Mouse (Mus musculus) left cerebral cortex, adult 2 months (tissue): Measurements from ENCODE around the gene Pacs1. TPM values are rescaled to one million over a fixed set of nuclear protein-coding genes. Genes with fewer than 3 reads are reported as not detected.
A peak's percentile ranks its signal among the peaks of the same experiment; 100 is the strongest.

Experiments
- DNase-seq, 2 experiments: peaks; one replicate each; pipeline ENCODE4 v3.0.0; 2021 to 2022; ENCODE audit warnings: low spot score in 2 of 2, mixed read lengths in 1 of 2; ENCODE audit errors: extremely low spot score in 1 of 2
- H3K27ac ChIP-seq: fragments of 200-600 bp; 2 replicates; pipeline ENCODE4 v1.8.1; 2022
- H3K4me3 ChIP-seq: fragments of 200-600 bp; 2 replicates; pipeline ENCODE4 v1.8.1; 2022
- CTCF ChIP-seq: fragments of 200-600 bp; IDR thresholded peaks from 2 replicates; pipeline ENCODE4 v1.8.1; 2022; ENCODE audit warnings: antibody characterized with exemption, mild to moderate bottlenecking, moderate library complexity
- intact Hi-C: fragments of 180-260 bp; cut with DNase I; formaldehyde crosslinking; loops from one replicate; pipeline ENCODE4 v1.15.1; 2025
- long read RNA-seq, 2 experiments: library from polyadenylated mRNA; stranded (forward); transcript quantifications; one replicate each; pipeline ENCODE4 v2.0.0; 2021; ENCODE audit warnings: borderline mapping rate in 2 of 2
- total RNA-seq, 2 experiments: library from RNA; stranded (reverse); gene quantifications; 2 replicates each; pipeline ENCODE4 v1.2.3; 2021

Gene Pacs1
- total RNA-seq = 10 to 100 TPM; 57.5 to 61.2 TPM
- long read RNA-seq, experiment 1, full-length matches to known transcripts = 113 of 135 reads
- long read RNA-seq, experiment 1, partial matches to known transcripts = 10 of 135 reads
- long read RNA-seq, experiment 1, other reads (novel, unspliced or antisense) = 12 of 135 reads
- long read RNA-seq, experiment 2, full-length matches to known transcripts = 99 of 126 reads
- long read RNA-seq, experiment 2, partial matches to known transcripts = 15 of 126 reads
- long read RNA-seq, experiment 2, other reads (novel, unspliced or antisense) = 12 of 126 reads

DNA sequence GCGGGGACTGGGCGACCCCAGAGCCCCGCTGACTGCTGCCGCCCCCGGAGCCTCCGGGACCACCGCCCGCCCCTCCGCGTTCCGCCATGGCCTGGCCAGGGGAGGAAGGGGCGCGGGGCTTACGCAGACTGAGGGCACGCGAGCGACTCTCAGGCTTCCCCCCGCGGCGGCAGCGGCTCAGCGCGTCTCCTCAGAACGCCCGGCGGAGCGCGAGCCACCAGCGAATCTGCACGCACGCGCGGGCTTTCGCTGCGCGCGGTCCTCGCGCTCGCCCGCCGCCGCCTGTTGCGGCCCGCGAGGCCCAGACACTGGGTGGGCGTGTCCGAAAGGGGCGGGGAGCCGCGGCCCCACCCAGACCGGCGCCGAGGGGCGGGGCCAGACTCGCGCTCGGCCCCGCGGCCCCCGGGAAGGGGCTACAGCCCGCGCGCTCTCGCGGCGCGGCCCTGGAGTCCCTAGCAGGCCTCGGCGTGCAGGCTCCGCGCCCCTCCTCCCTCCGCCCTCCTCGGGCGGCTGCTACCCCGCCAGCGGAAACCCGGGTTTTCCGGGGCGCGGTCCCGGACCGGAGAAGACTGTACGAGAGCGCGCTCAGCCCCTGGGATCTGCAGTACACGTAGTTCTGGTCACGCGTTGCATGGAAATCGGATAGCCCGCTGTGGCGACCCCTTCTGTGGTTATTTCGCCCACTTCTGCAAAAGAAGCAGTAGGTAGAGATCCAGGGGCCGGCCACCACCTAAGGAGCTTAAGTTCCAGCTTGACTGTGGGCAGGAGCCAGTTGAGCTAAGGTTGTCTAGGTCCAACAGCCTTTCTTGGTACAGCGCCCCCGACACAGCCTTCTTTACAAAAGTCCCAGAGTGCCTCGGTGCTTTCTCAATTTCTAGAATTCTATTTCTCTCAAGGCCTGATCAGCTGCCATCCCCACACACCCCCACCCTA lies at the start of gene Pacs1:
Gene Pacs1, minus strand, starts transcription at position 319 of the 933 bp plus-strand sequence.
- H3K4me3 ChIP-seq = peak within 1 kb of the TSS; percentile 83
- TF ChIP-seq CTCF = no peak
- intact Hi-C loops = loop anchor here (1.0 to 10.0 kb wide), 3 partner anchors 22 to 108 kb away; partner anchors contain the start of gene Sf3b2
- peak within 1 kb of the TSS; percentile 92 for H3K27ac ChIP-seq
- peak; percentile 85 to 89 for DNase-seq

GRCm38 (mm10) chr19:5313189-5313588 lies 40.3 kb upstream of the Pacs1 start:
- intact Hi-C loops = no loop called here
- TF ChIP-seq CTCF = no peak
- no peak for DNase-seq
- Histone ChIP-seq H3K4me3 (no peak overlapping the region), H3K27ac (no peak overlapping the region)

DNA sequence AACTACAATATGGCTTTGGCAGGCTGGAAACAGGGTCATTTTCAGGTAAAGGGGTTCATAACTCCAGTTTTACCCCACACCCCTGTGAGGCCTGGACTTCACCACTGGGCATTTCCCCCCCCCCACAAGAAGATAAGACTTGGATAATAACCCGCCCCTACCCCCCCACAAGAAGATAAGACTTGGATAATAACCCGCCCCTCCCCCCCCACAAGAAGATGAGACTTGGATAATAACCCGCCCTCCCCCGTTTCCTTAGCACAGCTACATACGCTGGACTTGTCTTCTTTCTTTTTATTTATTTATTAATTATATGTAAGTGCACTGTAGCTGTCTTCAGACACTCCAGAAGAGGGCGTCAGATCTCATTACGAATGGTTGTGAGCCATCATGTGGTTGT lies 36.1 kb upstream of the Pacs1 start:
- Histone ChIP-seq H3K4me3 (no peak overlapping the region), H3K27ac (no peak overlapping the region)
- no peak for TF ChIP-seq CTCF
- intact Hi-C loops = no loop called here
- no peak for DNase-seq

DNA sequence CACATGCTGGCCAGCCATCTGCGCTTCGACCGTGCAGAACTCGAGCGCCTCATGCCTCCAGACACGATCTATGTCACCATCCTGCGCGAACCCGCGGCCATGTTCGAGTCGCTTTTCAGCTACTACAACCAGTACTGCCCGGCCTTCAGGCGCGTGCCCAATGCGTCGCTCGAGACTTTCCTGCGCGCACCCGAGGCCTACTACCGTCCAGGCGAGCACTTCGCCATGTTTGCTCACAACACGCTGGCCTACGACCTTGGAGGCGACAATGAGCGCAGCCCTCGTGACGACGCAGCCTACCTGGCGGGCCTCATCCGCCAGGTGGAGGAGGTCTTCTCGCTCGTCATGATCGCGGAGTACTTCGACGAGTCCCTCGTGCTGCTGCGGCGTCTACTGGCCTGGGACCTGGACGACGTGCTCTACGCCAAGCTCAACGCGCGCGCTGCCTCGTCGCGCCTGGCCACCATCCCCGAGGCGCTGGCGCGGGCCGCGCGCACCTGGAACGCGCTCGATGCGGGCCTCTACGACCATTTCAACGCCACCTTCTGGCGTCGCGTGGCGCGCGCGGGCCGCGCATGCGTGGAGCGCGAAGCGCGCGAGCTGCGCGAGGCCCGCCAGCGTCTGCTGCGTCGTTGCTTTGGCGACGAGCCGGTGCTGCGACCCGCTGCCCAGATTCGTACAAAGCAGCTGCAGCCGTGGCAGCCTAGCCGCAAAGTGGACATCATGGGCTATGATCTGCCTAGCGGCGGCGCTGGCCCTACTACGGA lies 34.2 kb upstream of the Pacs1 start:
- no peak overlapping the region for H3K4me3 ChIP-seq
- intact Hi-C loops = no loop called here
- TF ChIP-seq CTCF = no peak
- H3K27ac ChIP-seq = no peak overlapping the region
- no peak for DNase-seq

DNA sequence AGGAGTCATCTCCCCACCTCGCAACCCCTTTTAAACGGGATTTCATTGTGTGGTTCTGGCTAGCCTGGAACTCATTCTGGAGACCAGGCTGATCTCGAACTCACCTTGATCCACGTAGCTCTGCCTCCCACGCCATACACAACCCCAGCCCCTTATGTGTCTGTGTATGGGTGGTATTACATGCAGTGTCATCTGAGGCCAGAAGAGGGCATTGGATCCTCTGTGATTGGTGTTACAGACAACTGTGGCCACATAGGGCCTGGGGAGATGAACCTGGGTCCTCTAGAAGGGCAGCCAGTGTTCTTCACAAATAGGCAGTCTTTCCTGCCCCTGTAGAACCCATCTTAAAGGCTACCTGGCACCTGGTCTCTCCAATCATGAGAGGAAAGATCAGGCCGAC lies 33.4 kb upstream of the Pacs1 start:
- H3K27ac ChIP-seq = no peak overlapping the region
- TF ChIP-seq CTCF = peak; percentile 31
- H3K4me3 ChIP-seq = no peak overlapping the region
- intact Hi-C loops = no loop called here
- no peak for DNase-seq

DNA sequence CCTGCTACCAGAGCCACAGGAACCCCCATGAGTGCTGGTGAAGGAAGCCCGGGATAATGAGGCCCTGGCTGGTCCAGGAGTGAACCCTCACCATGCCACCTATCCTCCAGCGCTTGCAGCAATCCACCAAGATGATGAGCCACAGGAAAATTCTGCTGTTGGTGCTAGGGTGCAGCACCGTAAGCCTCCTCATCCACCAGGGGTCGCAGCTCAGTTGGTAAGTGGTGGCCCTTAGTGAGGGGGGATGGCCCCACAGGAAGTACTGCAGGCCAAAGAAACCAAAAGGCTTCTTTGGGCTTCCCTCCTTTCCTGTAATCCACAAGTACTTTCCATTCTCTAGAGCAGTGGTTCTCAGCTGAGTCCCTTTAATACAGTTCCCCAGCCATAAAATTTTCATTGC lies 29.5 kb upstream of the Pacs1 start:
- intact Hi-C loops = loop anchor here (2.0 kb wide), 1 partner anchor 46 kb away; the partner anchor contains the start of gene Cst6
- no peak overlapping the region for H3K4me3 ChIP-seq
- DNase-seq = no peak

GRCm38 (mm10) chr19:5300588-5300987 lies 27.7 kb upstream of the Pacs1 start:
- Histone ChIP-seq H3K27ac (no peak overlapping the region), H3K4me3 (no peak overlapping the region)
- no peak for TF ChIP-seq CTCF
- intact Hi-C loops = no loop called here
- DNase-seq = no peak

More for the DNA sequence above, 29.5 kb upstream of the Pacs1 start:
- TF ChIP-seq CTCF = peak; percentile 64
- H3K27ac ChIP-seq = no peak overlapping the region

DNA sequence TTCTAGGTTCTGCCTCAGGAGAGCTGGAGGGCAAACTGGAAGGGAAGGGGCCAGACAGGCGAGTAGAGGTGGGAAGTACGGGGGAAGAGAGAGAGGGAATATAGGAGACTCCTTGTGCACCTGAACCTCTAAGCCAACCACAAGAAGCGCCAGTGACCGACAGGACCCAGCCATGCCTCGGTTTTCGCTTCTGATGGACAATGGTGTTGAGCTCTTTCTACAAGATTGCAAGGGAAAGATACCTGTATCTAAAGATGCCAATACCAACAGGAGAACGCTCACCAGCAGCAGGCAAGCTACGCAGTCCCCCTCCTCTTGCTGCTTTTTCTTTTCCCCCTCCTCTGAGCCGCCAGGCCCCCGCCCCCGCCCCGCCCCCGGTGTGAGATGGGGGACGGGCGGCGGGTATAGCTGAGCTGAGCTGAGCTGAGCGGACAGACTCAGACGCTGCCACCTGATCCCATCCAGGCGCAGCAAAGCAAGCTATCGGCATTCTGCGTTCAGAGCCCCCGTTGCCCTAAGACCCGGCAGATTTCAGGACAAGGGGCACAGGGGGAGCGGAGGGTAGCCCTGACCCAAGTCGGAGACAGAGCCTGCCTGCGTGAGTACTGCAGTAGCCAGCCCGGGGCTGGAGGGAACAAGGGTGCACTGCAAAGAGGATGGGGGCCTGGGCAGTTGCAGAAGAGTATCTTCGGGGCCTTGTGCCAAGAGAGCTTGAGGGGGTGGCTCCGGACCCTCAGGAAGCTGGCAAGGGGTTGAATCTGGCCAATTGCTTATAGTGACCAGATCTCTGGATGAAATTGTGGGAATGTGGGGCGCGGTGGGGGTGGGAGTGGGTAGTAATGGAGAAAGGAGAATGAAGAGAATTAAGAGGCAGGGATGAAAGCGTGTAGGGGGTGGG lies 25.2 kb upstream of the Pacs1 start, which contains the start of gene Gal3st3:
Gene Gal3st3, plus strand, starts transcription at position 429 of the 898 bp plus-strand sequence.
- TF ChIP-seq CTCF = no peak
- intact Hi-C loops = no loop called here
- H3K4me3 ChIP-seq = peak within 1 kb of the TSS; percentile 74
- H3K27ac ChIP-seq = peak within 1 kb of the TSS; percentile 97
- DNase-seq = peak; percentile 52 to 69

- Histone ChIP-seq H3K27ac (peak overlapping the region; percentile 97), H3K4me3 (no peak overlapping the region)
- intact Hi-C loops = no loop called here
- DNase-seq = peak; percentile 53 to 64
- no peak for TF ChIP-seq CTCF
Observed at GRCm38 (mm10) chr19:5296630-5297029, 23.7 kb upstream of the Pacs1 start.

DNA sequence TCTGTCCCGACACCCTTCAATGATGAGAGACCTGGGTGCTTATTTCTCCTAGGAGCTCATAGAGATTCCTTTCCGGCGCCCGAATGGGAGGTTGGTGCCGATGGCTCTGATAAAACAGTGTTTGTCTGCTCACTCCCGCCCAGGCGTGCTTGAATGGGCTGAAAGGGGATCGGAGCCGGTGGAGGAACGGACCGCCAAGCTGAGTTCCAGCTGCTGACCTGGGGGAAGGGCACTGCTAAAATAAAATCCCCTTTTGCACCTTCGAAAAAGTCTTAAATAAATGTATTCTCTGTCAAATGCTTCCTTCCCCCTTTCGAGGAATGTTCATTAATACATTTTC lies 22.8 kb upstream of the Pacs1 start:
- no peak for DNase-seq
- no peak for TF ChIP-seq CTCF
- Histone ChIP-seq H3K4me3 (peak overlapping the region; percentile 86), H3K27ac (peak overlapping the region; percentile 87)
- intact Hi-C loops = loop anchor here (1.0 kb wide), 2 partner anchors 22 to 93 kb away; partner anchors contain the start of genes Pacs1 and Sart1
